Mouse (Mus musculus) ES-E14 (cell line): ENCODE results near the gene Lamb3. TPM values are rescaled to one million over a fixed set of nuclear protein-coding genes. Genes with fewer than 3 reads are reported as not detected.

Experiments
- DNase-seq: peaks from one replicate; pipeline ENCODE4 v3.0.0-alpha.2; 2013; ENCODE audit warnings: low read depth, low spot score
- H3K27ac ChIP-seq: 2 replicates; pipeline ENCODE4 v1.5.1; 2012; ENCODE audit warnings: low read depth, mild to moderate bottlenecking, low read length, moderate library complexity, mixed read lengths; ENCODE audit not compliant: poor library complexity, insufficient read depth, severe bottlenecking
- H3K36me3 ChIP-seq: 2 replicates; pipeline ENCODE4 v1.6.1; 2012; ENCODE audit warnings: mild to moderate bottlenecking, low read length, moderate library complexity, mixed read lengths; ENCODE audit not compliant: control insufficient read depth, poor library complexity, insufficient read depth, severe bottlenecking
- H3K4me1 ChIP-seq, 2 experiments: fragments of 150-350 bp in 1 of 2; sonication (generic) in 1 of 2; 2 replicates each; pipeline ENCODE4 v1.6.1; 2012; ENCODE audit warnings: low read length in 2 of 2, mild to moderate bottlenecking in 1 of 2, mixed read lengths in 1 of 2; ENCODE audit not compliant: control insufficient read depth in 2 of 2, insufficient read depth in 2 of 2, poor library complexity in 1 of 2
- H3K4me3 ChIP-seq, 2 experiments: fragments of 150-350 bp in 1 of 2; sonication (generic) in 1 of 2; 2 replicates each; pipeline ENCODE4 v1.5.1; 2012; ENCODE audit warnings: low read length in 2 of 2, low read depth in 1 of 2, mild to moderate bottlenecking in 1 of 2, mixed read lengths in 1 of 2; ENCODE audit not compliant: insufficient read depth in 1 of 2, poor library complexity in 1 of 2, severe bottlenecking in 1 of 2
- H3K9ac ChIP-seq: 2 replicates; pipeline ENCODE4 v1.6.1; 2012; ENCODE audit warnings: low read depth, mild to moderate bottlenecking, low read length, mixed read lengths; ENCODE audit not compliant: poor library complexity, insufficient read depth, severe bottlenecking
- H3K9me3 ChIP-seq: fragments of 150-350 bp; sonication (generic); 2 replicates; pipeline ENCODE4 v1.6.1; 2012; ENCODE audit warnings: low read depth, mild to moderate bottlenecking, low read length; ENCODE audit not compliant: control insufficient read depth, insufficient read depth
- CHD2 ChIP-seq: IDR thresholded peaks from 2 replicates; pipeline ENCODE4 v1.6.1; 2014; ENCODE audit warnings: mild to moderate bottlenecking, low read depth, low read length, inconsistent platforms
- HCFC1 ChIP-seq: IDR thresholded peaks from 2 replicates; pipeline ENCODE4 v1.6.1; 2012; ENCODE audit warnings: low read length, inconsistent platforms, borderline replicate concordance; ENCODE audit not compliant: insufficient read depth
- MAFK ChIP-seq: IDR thresholded peaks from 2 replicates; pipeline ENCODE4 v1.6.1; 2014; ENCODE audit warnings: mild to moderate bottlenecking, low read depth, low read length, inconsistent platforms; ENCODE audit not compliant: insufficient read depth
- ZC3H11A ChIP-seq: IDR thresholded peaks from 2 replicates; pipeline ENCODE4 v1.6.1; 2012; ENCODE audit warnings: low read depth, mild to moderate bottlenecking, inconsistent platforms, low read length, borderline replicate concordance
- ZNF384 ChIP-seq: IDR thresholded peaks from 2 replicates; pipeline ENCODE4 v1.6.1; 2012; ENCODE audit warnings: low read depth, low read length, inconsistent platforms
- in situ Hi-C, 2 experiments: fragments of 600-800 bp; cut with MboI; formaldehyde crosslinking; loops; one replicate each; pipeline ENCODE4 v1.15.1; 2025; ENCODE audit warnings: low sequenced_read_pairs in 2 of 2, inconsistent platforms in 1 of 2; ENCODE audit not compliant: unreplicated experiment in 2 of 2
- total RNA-seq: library from RNA; depleted of rRNA; stranded (reverse); fragments of 300-350 nt; gene quantifications from 2 replicates; pipeline ENCODE4 v1.2.3, GENCODE M21; 2012

Lamb3 gene
- total RNA-seq, 1 experiment, result 2.9 TPM

DNA sequence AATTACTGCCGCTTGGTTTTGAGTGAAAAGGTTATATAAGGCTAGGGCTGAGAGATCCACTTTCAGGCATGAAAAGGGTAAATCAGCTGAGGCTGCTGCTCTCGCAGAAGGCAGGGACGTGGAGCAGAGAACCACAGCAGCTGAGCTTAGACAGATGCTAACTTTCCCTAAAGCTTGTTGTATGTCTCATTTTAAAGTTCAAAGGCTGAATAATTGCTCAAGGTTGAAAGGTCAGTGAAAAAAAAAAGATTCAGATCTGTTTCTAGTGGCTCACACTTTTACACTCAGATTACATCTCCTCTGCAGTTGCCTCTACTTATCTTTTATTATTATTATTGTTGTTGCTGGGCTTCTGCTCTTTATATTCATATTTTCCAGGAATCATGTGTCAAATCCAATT is 18.0 kb downstream of the Lamb3 start:
- Histone ChIP-seq H3K4me1 (no peaks in the 10 kb centered on the region), H3K9me3 (no peaks in the 10 kb centered on the region), H3K36me3 (no peaks in the 10 kb centered on the region), H3K4me3 (no peak overlapping the region), H3K9ac (no peak overlapping the region), H3K27ac (no peak overlapping the region)
- in situ Hi-C loops, result no loop called here
- no peak for DNase-seq
- TF ChIP-seq CHD2 (no peak), ZNF384 (no peak), HCFC1 (no peak), MAFK (no peak), ZC3H11A (no peak)

DNA sequence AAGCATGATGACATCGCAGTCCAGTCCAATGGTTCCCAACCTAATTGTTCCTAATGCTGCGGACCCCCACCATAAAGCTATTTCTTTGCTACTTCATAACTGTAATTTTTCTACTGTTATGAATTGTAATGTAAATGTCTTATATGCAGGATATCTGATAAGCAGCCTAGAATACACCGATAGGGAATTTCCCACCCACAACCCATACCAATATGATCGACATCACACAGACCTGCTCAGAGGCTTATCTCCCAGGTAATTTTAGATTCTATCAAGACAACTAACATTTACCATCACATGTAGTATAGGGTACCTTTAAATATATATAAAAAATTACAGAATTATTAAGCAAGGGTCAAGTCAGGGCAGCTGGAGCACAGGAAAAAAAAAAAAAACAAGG is 18.6 kb downstream of the Lamb3 start:
- no peak for TF ChIP-seq MAFK
- no peak for TF ChIP-seq HCFC1
- no peak for TF ChIP-seq CHD2
- no peak overlapping the region for H3K4me3 ChIP-seq
- H3K9me3 ChIP-seq, result no peaks in the 10 kb centered on the region
- H3K9ac ChIP-seq, result no peak overlapping the region
- H3K27ac ChIP-seq, result no peak overlapping the region
- in situ Hi-C loops, result no loop called here
- DNase-seq, result no peak
- H3K36me3 ChIP-seq, result no peaks in the 10 kb centered on the region
- H3K4me1 ChIP-seq, result no peaks in the 10 kb centered on the region

DNA sequence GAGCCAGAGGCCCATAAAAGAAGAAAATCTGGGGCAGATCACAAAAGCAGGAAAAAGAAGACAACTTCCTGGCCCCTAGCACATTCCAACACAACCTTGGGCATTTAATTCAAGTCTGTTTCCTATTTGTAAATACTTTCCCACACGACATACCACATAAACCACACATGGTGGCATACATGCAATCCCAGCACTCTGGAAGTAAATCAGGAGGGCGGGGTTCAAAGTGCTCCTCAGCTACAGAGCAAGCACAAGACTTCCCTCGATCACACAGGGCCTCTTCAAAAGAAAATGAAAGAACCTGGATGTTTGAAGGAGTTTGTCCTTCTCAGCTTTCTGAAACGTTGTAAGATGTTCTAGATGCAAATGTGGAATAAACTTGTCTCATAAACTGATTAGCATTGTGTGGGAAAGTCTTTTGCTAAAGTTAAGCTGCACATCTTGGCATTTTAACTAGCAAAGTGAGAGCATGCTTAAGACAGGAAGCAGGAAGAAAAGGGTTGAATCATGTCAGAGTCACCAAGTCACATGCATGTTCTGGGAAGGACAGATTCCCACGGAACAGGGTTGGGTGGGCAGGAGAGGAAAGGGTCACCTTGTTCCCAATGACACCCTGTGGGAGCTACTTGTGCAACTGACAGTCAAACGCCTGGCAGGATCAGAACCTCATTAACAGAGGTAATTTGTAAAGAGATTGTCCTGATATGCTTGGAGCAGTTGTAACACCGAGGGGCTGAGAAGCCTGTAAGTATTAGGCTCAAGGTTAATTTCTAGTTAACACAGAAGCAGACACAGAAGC is 19.4 kb downstream of the Lamb3 start:
- H3K4me3 ChIP-seq, result no peak overlapping the region
- no peaks in the 10 kb centered on the region for H3K36me3 ChIP-seq
- no peak overlapping the region for H3K27ac ChIP-seq
- no peaks in the 10 kb centered on the region for H3K9me3 ChIP-seq
- TF ChIP-seq ZNF384 (no peak), HCFC1 (no peak), CHD2 (no peak)
- in situ Hi-C loops, result no loop called here
- no peak for DNase-seq
- H3K9ac ChIP-seq, result no peak overlapping the region
- H3K4me1 ChIP-seq, result no peaks in the 10 kb centered on the region

DNA sequence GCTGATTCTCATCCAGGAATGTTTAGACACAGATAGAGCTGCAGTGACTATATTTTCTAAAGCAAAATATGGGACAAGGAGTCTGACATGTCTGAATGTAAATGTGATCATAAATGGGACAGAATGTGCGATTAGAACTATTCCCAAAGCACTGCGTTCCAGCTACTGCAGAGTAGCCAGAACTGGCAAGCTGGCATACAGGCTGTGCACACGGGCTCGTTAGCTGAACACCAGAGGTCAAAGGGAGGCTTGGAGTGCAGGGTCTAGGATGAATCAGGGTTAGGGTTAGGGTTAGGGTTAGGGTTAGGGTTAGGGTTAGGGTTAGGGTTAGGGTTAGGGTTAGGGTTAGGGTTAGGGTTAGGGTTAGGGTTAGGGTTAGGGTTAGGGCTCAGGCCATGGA is 20.0 kb downstream of the Lamb3 start:
- no peaks in the 10 kb centered on the region for H3K36me3 ChIP-seq
- H3K9me3 ChIP-seq, result no peaks in the 10 kb centered on the region
- no peak overlapping the region for H3K4me3 ChIP-seq
- in situ Hi-C loops, result no loop called here
- H3K4me1 ChIP-seq, result no peaks in the 10 kb centered on the region
- no peak for DNase-seq
- H3K9ac ChIP-seq, result no peak overlapping the region
- TF ChIP-seq ZNF384, result no peak
- TF ChIP-seq ZC3H11A, result no peak
- no peak for TF ChIP-seq HCFC1
- no peak for TF ChIP-seq CHD2
- no peak for TF ChIP-seq MAFK
- no peak overlapping the region for H3K27ac ChIP-seq

DNA sequence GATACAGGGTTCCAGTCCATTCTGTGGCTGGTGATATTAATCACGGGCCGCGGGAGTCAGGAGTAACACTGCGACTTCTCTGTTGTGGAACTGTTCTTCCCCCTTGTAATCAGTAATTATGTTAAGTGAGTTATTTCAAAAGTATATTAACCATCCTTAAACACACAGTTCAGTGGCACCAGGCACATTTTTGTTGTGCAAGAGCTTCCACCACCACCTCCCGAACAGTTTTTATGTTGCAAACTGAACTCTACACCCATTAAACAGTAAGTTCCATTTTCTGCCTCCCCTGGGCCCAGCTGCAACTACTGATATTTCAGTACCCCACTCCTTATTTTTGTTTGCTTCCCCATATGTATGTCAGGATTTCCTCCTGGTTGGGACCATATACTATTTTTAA is 22.1 kb downstream of the Lamb3 start:
- Histone ChIP-seq H3K27ac (no peak overlapping the region), H3K9ac (no peak overlapping the region), H3K4me3 (no peak overlapping the region), H3K9me3 (no peaks in the 10 kb centered on the region), H3K4me1 (no peaks in the 10 kb centered on the region), H3K36me3 (no peaks in the 10 kb centered on the region)
- in situ Hi-C loops, result no loop called here
- no peak for DNase-seq
- TF ChIP-seq ZNF384 (no peak), HCFC1 (no peak), CHD2 (no peak), ZC3H11A (no peak), MAFK (no peak)
